Mouse (Mus musculus) hindbrain, postnatal 0 days (tissue): ENCODE measurements around the gene Ptges. TPM values are rescaled to one million over a fixed set of nuclear protein-coding genes. Genes with fewer than 3 reads are reported as not detected.

Source experiments
- ATAC-seq: fragments of 200-750 bp; cut with Nextera tagmentation; 2 replicates; pipeline ENCODE4 v1.8.0; 2017; ENCODE audit warnings: mild to moderate bottlenecking, moderate TSS enrichment, moderate library complexity
- DNase-seq: peaks from one replicate; pipeline ENCODE4 v3.0.0-alpha.2; 2015; ENCODE audit warnings: low spot score
- H3K27ac ChIP-seq: fragments of 300-500 bp; sonication (generic); 2 replicates; pipeline ENCODE4 v1.5.1; 2014; ENCODE audit warnings: mild to moderate bottlenecking
- H3K27me3 ChIP-seq: fragments of 300-500 bp; sonication (generic); 2 replicates; pipeline ENCODE4 v1.6.1; 2014; ENCODE audit warnings: low read length, mixed read lengths; ENCODE audit not compliant: insufficient read depth
- H3K36me3 ChIP-seq: fragments of 300-500 bp; sonication (generic); 2 replicates; pipeline ENCODE4 v1.6.1; 2014; ENCODE audit warnings: low read length, mixed read lengths; ENCODE audit not compliant: insufficient read depth
- H3K4me1 ChIP-seq: fragments of 300-500 bp; sonication (generic); 2 replicates; pipeline ENCODE4 v1.6.1; 2014; ENCODE audit warnings: antibody characterized with exemption, low read length, mixed read lengths; ENCODE audit not compliant: insufficient read depth
- H3K4me2 ChIP-seq: fragments of 300-500 bp; sonication (generic); 2 replicates; pipeline ENCODE4 v1.6.1; 2014; ENCODE audit warnings: low read depth, mild to moderate bottlenecking, low read length, moderate library complexity, mixed read lengths
- H3K4me3 ChIP-seq: fragments of 300-500 bp; sonication (generic); 2 replicates; pipeline ENCODE4 v1.5.1; 2014; ENCODE audit warnings: low read length
- H3K9ac ChIP-seq: fragments of 300-500 bp; sonication (generic); replicated peaks from 2 replicates; pipeline ENCODE4 v1.6.1; 2014; ENCODE audit warnings: mild to moderate bottlenecking, low read length, moderate library complexity, mixed read lengths
- H3K9me3 ChIP-seq: fragments of 300-500 bp; sonication (generic); 2 replicates; pipeline ENCODE4 v1.6.1; 2016; ENCODE audit warnings: low read length, mixed read lengths
- CTCF ChIP-seq: IDR thresholded peaks from 2 replicates; pipeline ENCODE4 v1.5.1; 2016; ENCODE audit warnings: antibody characterized with exemption, control low read depth, low read depth
- WGBS: fragments of 180-500 bp; shearing (Covaris S2); extraction: QIAGEN DNeasy Blood & Tissue Kit; methylation state at CpG from one replicate; pipeline ENCODE4 v1.1.7; 2014; 5-methylcytosine and 5-hydroxymethylcytosine counted together
- polyA plus RNA-seq: library from polyadenylated mRNA; unstranded; fragments of >200 nt; fragmentation: Nextera tagmentation; extraction: Ambion mirVana; gene quantifications from 2 replicates; pipeline ENCODE4 v1.2.1, GENCODE M21; 2015
- total RNA-seq: library from RNA; depleted of rRNA; stranded (reverse); fragments of >200 nt; gene quantifications from 2 replicates; pipeline ENCODE4 v1.2.3, GENCODE M21; 2014

Ptges gene
- total and polyA plus RNA-seq, 2 experiments from 2014 or later, result 8.4 to 13.3 TPM

DNA sequence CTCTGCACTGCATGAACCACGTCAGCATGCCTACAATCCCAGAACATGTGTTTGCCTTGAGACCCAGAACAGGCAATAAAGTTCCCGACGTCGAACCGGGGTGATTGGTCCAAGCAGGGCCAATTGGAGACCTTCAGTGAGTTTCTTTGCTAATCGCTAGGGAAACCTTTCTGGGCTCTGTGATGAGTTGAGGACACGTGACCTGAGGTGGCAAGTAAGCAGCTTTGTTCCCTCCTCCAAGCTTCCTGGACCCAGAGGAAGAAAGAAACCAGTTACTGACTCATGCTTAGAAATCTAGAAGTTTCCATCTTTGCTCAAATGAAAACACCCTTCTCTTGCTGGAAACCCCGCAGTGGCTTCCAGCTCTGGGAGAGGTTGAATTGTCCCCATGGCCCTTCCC lies 16.6 kb downstream of the Ptges start:
- H3K9ac ChIP-seq, result no peak overlapping the region
- no peaks in the 10 kb centered on the region for H3K4me1 ChIP-seq
- H3K27ac ChIP-seq, result no peak overlapping the region
- TF ChIP-seq CTCF, result no peak
- no peaks in the 10 kb centered on the region for H3K27me3 ChIP-seq
- H3K9me3 ChIP-seq, result no peaks in the 10 kb centered on the region
- no peaks in the 10 kb centered on the region for H3K36me3 ChIP-seq
- no peak for ATAC-seq
- no peak for DNase-seq
- WGBS, result 88% methylated on average over 8 of the region's 8 CpGs
- H3K4me2 ChIP-seq, result no peak overlapping the region
- no peak overlapping the region for H3K4me3 ChIP-seq

DNA sequence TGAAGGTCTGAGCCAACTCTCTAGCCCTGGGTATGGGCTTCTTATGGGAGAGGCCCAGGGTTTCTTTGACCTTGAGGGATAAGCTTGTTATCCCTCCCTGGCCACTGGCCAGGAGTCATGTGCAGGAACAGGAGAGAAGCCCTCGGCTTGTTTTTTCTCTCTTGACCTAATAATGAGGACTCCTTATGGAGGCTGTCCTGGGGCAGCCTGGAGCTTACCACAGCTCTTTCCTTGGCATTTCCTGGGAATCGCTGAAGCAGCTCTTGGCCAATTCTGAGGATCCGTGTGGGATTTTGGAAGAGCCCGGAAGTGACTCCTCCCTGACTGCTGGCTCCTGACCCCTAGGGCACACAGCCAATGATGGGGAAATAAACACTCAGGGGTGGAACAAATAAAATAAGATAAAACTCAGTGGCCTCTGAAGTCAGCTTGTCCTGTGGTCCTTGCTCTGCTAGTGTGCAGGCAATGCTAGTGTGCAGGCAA lies 17.3 kb downstream of the Ptges start:
- Histone ChIP-seq H3K9me3 (no peaks in the 10 kb centered on the region), H3K9ac (no peak overlapping the region), H3K4me3 (no peak overlapping the region), H3K4me2 (no peak overlapping the region), H3K4me1 (no peaks in the 10 kb centered on the region), H3K36me3 (no peaks in the 10 kb centered on the region), H3K27ac (no peak overlapping the region), H3K27me3 (no peaks in the 10 kb centered on the region)
- DNase-seq (no peak), ATAC-seq (no peak)
- 36% methylated on average over 4 of the region's 4 CpGs for WGBS
- no peak for TF ChIP-seq CTCF

DNA sequence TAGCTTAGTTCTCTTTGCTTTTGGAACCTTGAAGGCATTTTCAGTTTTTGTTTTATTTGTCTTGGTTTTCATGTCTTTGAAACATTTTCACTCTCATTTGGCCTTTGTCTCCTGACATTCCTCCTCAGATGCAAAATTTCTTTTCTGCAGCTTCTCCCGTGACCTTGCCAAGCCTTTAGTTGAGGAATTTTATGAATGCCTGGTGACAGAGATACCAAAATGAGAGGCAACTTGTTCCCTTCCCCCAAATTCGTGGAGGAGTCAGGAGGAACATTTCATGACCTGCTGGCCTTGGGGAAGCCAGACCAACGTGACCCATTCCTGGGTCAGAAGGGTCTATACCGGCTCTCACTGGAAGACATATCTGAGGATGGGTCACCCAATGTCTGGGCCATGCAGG lies 23.0 kb downstream of the Ptges start:
- 77% methylated on average over 4 of the region's 4 CpGs for WGBS
- no peak for DNase-seq
- no peak for TF ChIP-seq CTCF

DNA sequence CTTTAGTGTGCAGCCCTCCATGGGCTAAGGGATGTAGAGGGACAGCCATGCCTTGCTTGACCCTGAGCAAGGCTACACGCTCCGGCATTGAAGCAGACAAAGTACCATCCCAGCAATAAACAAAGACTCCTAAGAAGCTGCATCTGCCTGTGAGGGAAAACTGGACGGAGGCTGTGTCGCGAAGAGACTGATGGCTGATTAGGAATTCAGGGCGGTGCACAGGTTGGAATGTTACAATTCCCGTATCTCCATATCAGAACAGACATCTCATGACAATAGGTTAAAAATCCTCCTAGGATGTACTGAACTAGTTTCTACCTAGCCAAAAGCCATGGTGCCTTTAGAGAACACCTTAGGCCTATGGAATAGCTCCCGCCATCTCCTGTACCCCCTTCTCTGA lies 23.8 kb downstream of the Ptges start:
- Histone ChIP-seq H3K9ac (no peak overlapping the region), H3K4me1 (peaks cover 6% of the 10 kb centered on the region; the same call in 1 of the 2 replicates), H3K27me3 (no peaks in the 10 kb centered on the region), H3K4me2 (no peak overlapping the region), H3K36me3 (no peaks in the 10 kb centered on the region), H3K9me3 (no peaks in the 10 kb centered on the region), H3K27ac (no peak overlapping the region), H3K4me3 (no peak overlapping the region)
- DNase-seq (no peak), ATAC-seq (no peak)
- TF ChIP-seq CTCF, result no peak
- 75% methylated on average over 8 of the region's 8 CpGs for WGBS

More for the DNA sequence above, 23.0 kb downstream of the Ptges start:
- Histone ChIP-seq H3K4me1 (peaks cover 6% of the 10 kb centered on the region; the same call in 1 of the 2 replicates), H3K9ac (no peak overlapping the region), H3K36me3 (no peaks in the 10 kb centered on the region), H3K4me2 (no peak overlapping the region), H3K4me3 (no peak overlapping the region), H3K27me3 (no peaks in the 10 kb centered on the region), H3K27ac (no peak overlapping the region), H3K9me3 (no peaks in the 10 kb centered on the region)
- ATAC-seq, result no peak

- no peaks in the 10 kb centered on the region for H3K27me3 ChIP-seq
- no peak for TF ChIP-seq CTCF
- H3K9ac ChIP-seq, result no peak overlapping the region
- H3K4me3 ChIP-seq, result no peak overlapping the region
- H3K4me1 ChIP-seq, result peaks cover 6% of the 10 kb centered on the region; the same call in 1 of the 2 replicates
- H3K4me2 ChIP-seq, result no peak overlapping the region
- 70% methylated on average over 7 of the region's 7 CpGs for WGBS
- H3K27ac ChIP-seq, result no peak overlapping the region
- DNase-seq (no peak), ATAC-seq (no peak)
- H3K36me3 ChIP-seq, result no peaks in the 10 kb centered on the region
- H3K9me3 ChIP-seq, result no peaks in the 10 kb centered on the region
Measured at GRCm38 (mm10) chr2:30904991-30905390, 24.7 kb downstream of the Ptges start.

DNA sequence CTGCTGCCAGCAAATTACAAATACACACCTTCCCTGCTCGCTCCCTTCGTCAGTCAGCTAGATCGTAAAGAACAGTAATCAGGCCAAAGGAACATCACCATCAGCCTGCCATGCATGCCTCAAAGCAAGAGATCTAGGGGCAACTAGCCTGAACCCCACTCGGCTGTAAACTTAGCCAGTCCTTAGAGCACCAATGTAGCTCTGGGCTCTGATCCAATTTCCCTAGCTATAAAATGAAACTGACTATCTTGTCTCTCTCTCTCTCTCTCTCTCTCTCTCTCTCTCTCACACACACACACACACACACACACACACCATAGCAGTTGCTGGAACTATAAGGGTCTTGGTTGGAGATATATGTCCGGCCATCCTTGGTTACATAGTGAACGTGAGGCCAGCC lies 25.4 kb downstream of the Ptges start:
- Histone ChIP-seq H3K27me3 (no peaks in the 10 kb centered on the region), H3K36me3 (no peaks in the 10 kb centered on the region), H3K4me2 (no peak overlapping the region), H3K4me3 (no peak overlapping the region), H3K9ac (no peak overlapping the region), H3K9me3 (no peaks in the 10 kb centered on the region), H3K27ac (no peak overlapping the region), H3K4me1 (peaks cover 6% of the 10 kb centered on the region; the same call in 1 of the 2 replicates)
- no peak for TF ChIP-seq CTCF
- no peak for ATAC-seq
- WGBS, result 74% methylated on average over 6 of the region's 6 CpGs
- DNase-seq, result no peak
